Mouse (Mus musculus): ENCODE measurements at regions not wholly inside any gene's neighbourhood (a gene's known extent, or its start where the extent isn't known, plus 50 kb on each side); places are given as distances from the start of the nearest gene placed in this dataset.

- Histone ChIP-seq H3K36me3 (ENCODE audit: control insufficient read depth in 1 of 2, insufficient read depth in 2 of 2, low read length in 2 of 2) (no peaks in the 10 kb centered on the region), H3K4me3 (ENCODE audit: control insufficient read depth in 1 of 2, insufficient read depth in 1 of 2, low read depth in 2 of 2, low read length in 2 of 2) (no peak overlapping the region), H3K27ac (ENCODE audit: control insufficient read depth, low read depth, low read length) (no peak overlapping the region), H3K79me2 (ENCODE audit: control insufficient read depth, insufficient read depth, low read length, poor library complexity) (no peaks in the 10 kb centered on the region), H3K4me1 (ENCODE audit: control insufficient read depth in 1 of 2, insufficient read depth in 2 of 2, low read length in 2 of 2) (no peaks in the 10 kb centered on the region), H3K9ac (ENCODE audit: control insufficient read depth, low read depth, low read length, poor library complexity, severe bottlenecking) (no peak overlapping the region), H3K27me3 (ENCODE audit: control insufficient read depth in 1 of 2, insufficient read depth in 2 of 2, low read length in 2 of 2) (no peaks in the 10 kb centered on the region; a peak in 1 of 4 replicates), H3K9me3 (replicated peaks; ENCODE audit: insufficient read depth, low read length) (no peaks in the 10 kb centered on the region)
- TF ChIP-seq MAX (IDR thresholded peaks at IDR 0.05; ENCODE audit: low read length) (no peak), TAL1 (IDR thresholded peaks at IDR 0.05; ENCODE audit: low read length) (no peak), MEF2A (IDR thresholded peaks at IDR 0.05; ENCODE audit: extremely low read depth, insufficient replicate concordance, low read depth, low read length, poor library complexity, severe bottlenecking) (no peak), USF2 (IDR thresholded peaks at IDR 0.05; ENCODE audit: borderline replicate concordance in 1 of 2, insufficient read depth in 1 of 2, low read depth in 1 of 2, low read length in 2 of 2) (no peak), E2F4 (IDR thresholded peaks at IDR 0.05; ENCODE audit: borderline replicate concordance, low read depth, low read length) (no peak), ZKSCAN1 (IDR thresholded peaks at IDR 0.05; ENCODE audit: low read depth, low read length) (no peak), CTCF (IDR thresholded peaks at IDR 0.05 in 2 of 3, conservative IDR thresholded peaks at IDR 0.05 in 1 of 3; ENCODE audit: control insufficient read depth in 1 of 3, insufficient read depth in 1 of 3, low read depth in 2 of 3, low read length in 3 of 3, poor library complexity in 1 of 3, severe bottlenecking in 1 of 3) (no peak), ETS1 (IDR thresholded peaks at IDR 0.05; ENCODE audit: low read depth, low read length) (no peak), MAZ (IDR thresholded peaks at IDR 0.05; ENCODE audit: low read depth, low read length) (no peak), NRF1 (IDR thresholded peaks at IDR 0.05; ENCODE audit: insufficient read depth, low read depth, low read length, poor library complexity, severe bottlenecking) (no peak), ELF1 (IDR thresholded peaks at IDR 0.05; ENCODE audit: low read depth, low read length) (no peak), ZNF384 (IDR thresholded peaks at IDR 0.05; ENCODE audit: low read depth, low read length) (no peak), RAD21 (IDR thresholded peaks at IDR 0.05; ENCODE audit: low read depth, low read length) (no peak), MYB (IDR thresholded peaks at IDR 0.05; ENCODE audit: low read depth, low read length) (no peak), BHLHE40 (IDR thresholded peaks at IDR 0.05; ENCODE audit: borderline replicate concordance, low read depth, low read length) (no peak)
- DNase-seq (ENCODE audit: low read depth, low spot score), result no peak
Measured at GRCm38 (mm10) chr13:53926128-53926527, 129.4 kb downstream of the Drd1 start.

DNA sequence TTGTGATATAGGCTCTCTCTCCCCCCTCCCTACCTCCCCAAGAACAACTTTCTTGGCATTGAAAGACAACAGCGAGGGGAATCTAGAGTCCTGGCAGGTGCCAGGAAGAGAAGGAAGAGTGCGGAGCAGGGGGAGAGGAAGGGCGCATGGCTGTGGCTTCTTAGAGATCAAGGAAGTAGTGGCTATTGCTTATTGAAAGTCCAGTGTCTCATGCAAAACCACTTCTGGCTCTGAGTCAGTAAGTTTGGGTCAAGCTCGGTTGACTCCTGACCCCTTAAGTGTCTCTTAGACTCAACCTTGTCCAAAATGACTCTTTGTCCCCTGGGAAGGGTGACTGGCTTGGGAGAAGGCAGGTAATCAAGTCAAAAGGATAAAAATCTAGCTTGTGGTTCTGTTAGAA lies 131.1 kb downstream of the Drd1 start:
- H3K27me3 ChIP-seq (ENCODE audit: control insufficient read depth in 1 of 2, insufficient read depth in 2 of 2, low read length in 2 of 2), result no peaks in the 10 kb centered on the region; a peak in 1 of 4 replicates
- H3K4me1 ChIP-seq (ENCODE audit: control insufficient read depth in 1 of 2, insufficient read depth in 2 of 2, low read length in 2 of 2), result no peaks in the 10 kb centered on the region
- H3K27ac ChIP-seq (ENCODE audit: control insufficient read depth, low read depth, low read length), result no peak overlapping the region
- no peaks in the 10 kb centered on the region for H3K9me3 ChIP-seq (replicated peaks; ENCODE audit: insufficient read depth, low read length)
- DNase-seq (ENCODE audit: low read depth, low spot score), result no peak
- H3K9ac ChIP-seq (ENCODE audit: control insufficient read depth, low read depth, low read length, poor library complexity, severe bottlenecking), result no peak overlapping the region
- H3K4me3 ChIP-seq (ENCODE audit: control insufficient read depth in 1 of 2, insufficient read depth in 1 of 2, low read depth in 2 of 2, low read length in 2 of 2), result no peak overlapping the region
- H3K36me3 ChIP-seq (ENCODE audit: control insufficient read depth in 1 of 2, insufficient read depth in 2 of 2, low read length in 2 of 2), result no peaks in the 10 kb centered on the region
- H3K79me2 ChIP-seq (ENCODE audit: control insufficient read depth, insufficient read depth, low read length, poor library complexity), result no peaks in the 10 kb centered on the region
- TF ChIP-seq TCF12 (IDR thresholded peaks at IDR 0.05; ENCODE audit: low read depth, low read length), result no peak
- TF ChIP-seq TAL1 (IDR thresholded peaks at IDR 0.05; ENCODE audit: low read length), result no peak
- TF ChIP-seq NRF1 (IDR thresholded peaks at IDR 0.05; ENCODE audit: insufficient read depth, low read depth, low read length, poor library complexity, severe bottlenecking), result no peak
- TF ChIP-seq GABPA (IDR thresholded peaks at IDR 0.05; ENCODE audit: low read depth, low read length), result no peak
- no peak for TF ChIP-seq SIN3A (IDR thresholded peaks at IDR 0.05; ENCODE audit: low read length)
- TF ChIP-seq RCOR1 (IDR thresholded peaks at IDR 0.05; ENCODE audit: low read depth, low read length), result no peak
- TF ChIP-seq KAT2A (conservative IDR thresholded peaks at IDR 0.05; ENCODE audit: low read depth, low read length), result no peak
- TF ChIP-seq MAFK (IDR thresholded peaks at IDR 0.05; ENCODE audit: borderline replicate concordance, low read depth, low read length), result no peak
- no peak for TF ChIP-seq EP300 (IDR thresholded peaks at IDR 0.05; ENCODE audit: low read depth in 1 of 2, low read length in 2 of 2)
- TF ChIP-seq MAX (IDR thresholded peaks at IDR 0.05; ENCODE audit: low read length), result no peak
- no peak for TF ChIP-seq ZKSCAN1 (IDR thresholded peaks at IDR 0.05; ENCODE audit: low read depth, low read length)
- TF ChIP-seq CTCF (IDR thresholded peaks at IDR 0.05 in 2 of 3, conservative IDR thresholded peaks at IDR 0.05 in 1 of 3; ENCODE audit: control insufficient read depth in 1 of 3, insufficient read depth in 1 of 3, low read depth in 2 of 3, low read length in 3 of 3, poor library complexity in 1 of 3, severe bottlenecking in 1 of 3), result no peak
- no peak for TF ChIP-seq HCFC1 (IDR thresholded peaks at IDR 0.05; ENCODE audit: low read depth, low read length)
- TF ChIP-seq NELFE (IDR thresholded peaks at IDR 0.05; ENCODE audit: low read depth, low read length), result no peak
- TF ChIP-seq GATA1 (IDR thresholded peaks at IDR 0.05; ENCODE audit: low read depth, low read length), result no peak
- TF ChIP-seq MYC (IDR thresholded peaks at IDR 0.05; ENCODE audit: low read depth, low read length), result no peak
- TF ChIP-seq POLR2AphosphoS2 (IDR thresholded peaks at IDR 0.05; ENCODE audit: low read length), result no peak
- no peak for TF ChIP-seq UBTF (IDR thresholded peaks at IDR 0.05; ENCODE audit: borderline replicate concordance, insufficient read depth, low read depth, low read length)
- TF ChIP-seq MEF2A (IDR thresholded peaks at IDR 0.05; ENCODE audit: extremely low read depth, insufficient replicate concordance, low read depth, low read length, poor library complexity, severe bottlenecking), result no peak
